ENCODE assay signal across 8 mouse cellular contexts in genomic region chr3:65455597-65456284, GRCm38 (mm10).
DNase-seq lines count a peak whose midpoint lies in the region; ATAC-seq and TF ChIP-seq lines count a peak whose summit lies in the region.

No protein-coding gene starts in this region.

- no peaks in the 10 kb centered on the region for H3K4me1 ChIP-seq in cortical plate, adult 2 months (ENCODE audit: control insufficient read depth, insufficient read depth, low read length)
- H3K4me1 ChIP-seq in hindbrain, embryonic 13.5 days (replicated peaks): peaks cover 12% of the 10 kb centered on the region
- H3K4me1 ChIP-seq in midbrain, embryonic 11.5 days (ENCODE audit: control insufficient read depth, insufficient read depth, low read length): peaks cover 7% of the 10 kb centered on the region
- H3K4me1 ChIP-seq in stomach, embryonic 16.5 days (ENCODE audit: control insufficient read depth, insufficient read depth, low read length): peaks cover 8% of the 10 kb centered on the region

- no peak overlapping the region for H3K4me2 ChIP-seq in hindbrain, embryonic 13.5 days
- H3K4me2 ChIP-seq in midbrain, embryonic 11.5 days: no peak overlapping the region
- no peak overlapping the region for H3K4me2 ChIP-seq in stomach, embryonic 16.5 days (ENCODE audit: low read depth, low read length)

- peak; percentile 38 for DNase-seq in adrenal gland, adult 8-10 months
- peak; percentile 74 for DNase-seq in gastrocnemius, adult 18-20 months (ENCODE audit: low spot score)
- DNase-seq in layer of hippocampus, postnatal 25 days (ENCODE audit: extremely low spot score in 1 of 2, low spot score in 1 of 2): peak; percentile 31 to 64
- peak; percentile 90 for DNase-seq in midbrain, embryonic 11.5 days (ENCODE audit: low spot score, missing footprints)
- no peak for DNase-seq in thymus, postnatal 10 days (ENCODE audit: low spot score in 2 of 2)

- 27% methylated on average over 14 of the region's 14 CpGs for WGBS in hindbrain, embryonic 13.5 days
- 38% methylated on average over 14 of the region's 14 CpGs for WGBS in midbrain, embryonic 11.5 days
- WGBS in stomach, embryonic 16.5 days: 37% methylated on average over 14 of the region's 14 CpGs

- H3K9ac ChIP-seq in hindbrain, embryonic 13.5 days: no peak overlapping the region
- 0 out of 2 replicates have a peak overlapping the region, but pooled peaks have one; percentile 17 for H3K9ac ChIP-seq in midbrain, embryonic 11.5 days (ENCODE audit: low read length)
- peak overlapping the region; percentile 51; the same call in 1 of the 2 replicates for H3K9ac ChIP-seq in stomach, embryonic 16.5 days (ENCODE audit: low read length)

- no peaks in the 10 kb centered on the region for H3K27me3 ChIP-seq in hindbrain, embryonic 13.5 days
- H3K27me3 ChIP-seq in midbrain, embryonic 11.5 days (ENCODE audit: control insufficient read depth, insufficient read depth, low read length): no peaks in the 10 kb centered on the region
- no peaks in the 10 kb centered on the region for H3K27me3 ChIP-seq in stomach, embryonic 16.5 days (ENCODE audit: control insufficient read depth, insufficient read depth, low read length)

- TF ChIP-seq POLR2A in cortical plate, adult 2 months (IDR thresholded peaks at IDR 0.05; ENCODE audit: extremely low read depth, insufficient read depth, low read length): no peak

- H3K9me3 ChIP-seq in hindbrain, embryonic 13.5 days: no peaks in the 10 kb centered on the region
- no peaks in the 10 kb centered on the region; the same call in 1 of the 2 replicates for H3K9me3 ChIP-seq in midbrain, embryonic 11.5 days (ENCODE audit: control insufficient read depth, low read length)
- H3K9me3 ChIP-seq in stomach, embryonic 16.5 days (replicated peaks; ENCODE audit: control insufficient read depth, low read length): 0 out of 2 replicates have a peak, but pooled peaks cover 3% of the 10 kb centered on the region

- H3K4me3 ChIP-seq in cortical plate, adult 2 months (ENCODE audit: insufficient read depth, low read length): no peak overlapping the region
- no peak overlapping the region for H3K4me3 ChIP-seq in hindbrain, embryonic 13.5 days
- H3K4me3 ChIP-seq in midbrain, embryonic 11.5 days (ENCODE audit: low read depth, low read length): no peak overlapping the region
- H3K4me3 ChIP-seq in stomach, embryonic 16.5 days (replicated peaks; ENCODE audit: low read length): no peak overlapping the region

- peak; percentile 92 for ATAC-seq in hindbrain, embryonic 13.5 days (ENCODE audit: low FRiP score)
- ATAC-seq in midbrain, embryonic 11.5 days (ENCODE audit: low FRiP score): peak; percentile 91
- ATAC-seq in stomach, embryonic 16.5 days (ENCODE audit: insufficient read depth, low FRiP score): peak; percentile 95

- peak overlapping the region; percentile 68; the same call in 1 of the 2 replicates for H3K27ac ChIP-seq in cortical plate, adult 2 months (ENCODE audit: insufficient read depth, low read length)
- H3K27ac ChIP-seq in hindbrain, embryonic 13.5 days: peak overlapping the region; percentile 71
- peak overlapping the region; percentile 65; the same call in 1 of the 2 replicates for H3K27ac ChIP-seq in midbrain, embryonic 11.5 days (ENCODE audit: low read depth, low read length)
- H3K27ac ChIP-seq in stomach, embryonic 16.5 days (ENCODE audit: low read length): peak overlapping the region; percentile 95

- no peak for TF ChIP-seq CTCF in cortical plate, adult 2 months (IDR thresholded peaks at IDR 0.05; ENCODE audit: extremely low read depth, insufficient read depth, low read length)

- H3K36me3 ChIP-seq in hindbrain, embryonic 13.5 days: no peaks in the 10 kb centered on the region
- no peaks in the 10 kb centered on the region for H3K36me3 ChIP-seq in midbrain, embryonic 11.5 days (ENCODE audit: control insufficient read depth, insufficient read depth, low read length)
- H3K36me3 ChIP-seq in stomach, embryonic 16.5 days (ENCODE audit: control insufficient read depth, insufficient read depth, low read length): no peaks in the 10 kb centered on the region

Comparison
In these comparisons a context has a peak if more than half of its experiments do, and no peak if none do; other contexts are left out.
1. DNase-seq: peak in adrenal gland, adult 8-10 months (single experiment), gastrocnemius, adult 18-20 months (single experiment), layer of hippocampus, postnatal 25 days (2 of 2) and midbrain, embryonic 11.5 days (single experiment); none in thymus, postnatal 10 days (0 of 2).
2. Peak in every context shown above with its lines, with median percentiles within 50 percentile points of each other: H3K27ac ChIP-seq and ATAC-seq.